ENCODE assay signal across 9 mouse cellular contexts in genomic region chr6:121412558-121413297, GRCm38 (mm10).
DNase-seq lines count a peak whose midpoint lies in the region; ATAC-seq and TF ChIP-seq lines count a peak whose summit lies in the region.
"Had no signal": no experiment of that assay in that cellular context is flagged by ENCODE, and none has a peak within 500 bp of the region (broad histone marks: within the 10 kb centered on the region; RNA-seq: fewer than 3 reads in every experiment).

No protein-coding gene starts in this region.

- 1% methylated on average over 42 of the region's 46 CpGs for WGBS in embryonic facial prominence, embryonic 11.5 days
- WGBS in hindbrain, embryonic 12.5 days, result 2% methylated on average over 46 of the region's 46 CpGs
- 1% methylated on average over 44 of the region's 46 CpGs for WGBS in neural tube, embryonic 11.5 days

- peaks cover 29% of the 10 kb centered on the region for H3K27me3 ChIP-seq in embryonic facial prominence, embryonic 11.5 days (ENCODE audit: control insufficient read depth, insufficient read depth, low read length)
- H3K27me3 ChIP-seq in hindbrain, embryonic 12.5 days, result peaks cover 51% of the 10 kb centered on the region
- peaks cover 33% of the 10 kb centered on the region for H3K27me3 ChIP-seq in neural tube, embryonic 11.5 days (ENCODE audit: control insufficient read depth, insufficient read depth, low read length)

- ATAC-seq in embryonic facial prominence, embryonic 11.5 days (replicated peaks; ENCODE audit: insufficient number of reproducible peaks, low FRiP score, low TSS enrichment, low read depth), result 0 out of 2 replicates have a peak, but pooled peaks have one; percentile 39
- ATAC-seq in hindbrain, embryonic 12.5 days (ENCODE audit: low FRiP score), result peak; percentile 49
- 0 out of 2 replicates have a peak, but pooled peaks have one; percentile 55 for ATAC-seq in neural tube, embryonic 11.5 days (ENCODE audit: insufficient read depth, low FRiP score, low TSS enrichment)
- ATAC-seq in monocyte, adult 5-6 weeks (replicated peaks; ENCODE audit: insufficient number of reproducible peaks, low FRiP score, low TSS enrichment, poor library complexity, severe bottlenecking), result no peak

- no peak overlapping the region for H3K4me3 ChIP-seq in layer of hippocampus, adult 2 months
- peak overlapping the region; percentile 22 for H3K4me3 ChIP-seq in embryonic facial prominence, embryonic 11.5 days (ENCODE audit: low read depth, low read length)
- H3K4me3 ChIP-seq in hindbrain, embryonic 12.5 days, result peak overlapping the region; percentile 25
- H3K4me3 ChIP-seq in neural tube, embryonic 11.5 days (ENCODE audit: low read depth, low read length), result peak overlapping the region; percentile 10; the same call in 1 of the 2 replicates

- no peaks in the 10 kb centered on the region for H3K4me1 ChIP-seq in embryonic facial prominence, embryonic 11.5 days (ENCODE audit: control insufficient read depth, insufficient read depth, low read length)
- peaks cover 12% of the 10 kb centered on the region for H3K4me1 ChIP-seq in hindbrain, embryonic 12.5 days
- H3K4me1 ChIP-seq in neural tube, embryonic 11.5 days (ENCODE audit: control insufficient read depth, insufficient read depth, low read length), result peaks cover 6% of the 10 kb centered on the region; the same call in 1 of the 2 replicates

- TF ChIP-seq CTCF in layer of hippocampus, adult 2 months (conservative IDR thresholded peaks at IDR 0.05), result no peak

- peak overlapping the region; percentile 47 for H3K4me2 ChIP-seq in embryonic facial prominence, embryonic 11.5 days (ENCODE audit: low read depth, low read length)
- peak overlapping the region; percentile 48 for H3K4me2 ChIP-seq in hindbrain, embryonic 12.5 days (replicated peaks)
- H3K4me2 ChIP-seq in neural tube, embryonic 11.5 days (ENCODE audit: low read depth), result peak overlapping the region; percentile 42

- no peak overlapping the region for H3K9ac ChIP-seq in embryonic facial prominence, embryonic 11.5 days (replicated peaks; ENCODE audit: low read length)
- H3K9ac ChIP-seq in hindbrain, embryonic 12.5 days, result peak overlapping the region; percentile 46
- no peak overlapping the region; the same call in 1 of the 2 replicates for H3K9ac ChIP-seq in neural tube, embryonic 11.5 days (ENCODE audit: low read length)

- H3K36me3 ChIP-seq in embryonic facial prominence, embryonic 11.5 days (replicated peaks; ENCODE audit: control insufficient read depth, insufficient read depth, low read depth, low read length), result no peaks in the 10 kb centered on the region
- no peaks in the 10 kb centered on the region for H3K36me3 ChIP-seq in hindbrain, embryonic 12.5 days
- H3K36me3 ChIP-seq in neural tube, embryonic 11.5 days (ENCODE audit: control insufficient read depth, insufficient read depth, low read length), result no peaks in the 10 kb centered on the region

- no peak for DNase-seq in layer of hippocampus, adult 2 months (ENCODE audit: low spot score in 2 of 2)
- DNase-seq in layer of hippocampus, adult 18-20 months (ENCODE audit: low spot score in 2 of 2), result no peak
- DNase-seq in embryonic facial prominence, embryonic 11.5 days (ENCODE audit: low spot score), result peak; percentile 27
- peak; percentile 40 for DNase-seq in neural tube, embryonic 11.5 days (ENCODE audit: low spot score)
- no peak for DNase-seq in cerebellum, adult 8-10 months
- no peak for DNase-seq in ovary, postnatal 36 days (ENCODE audit: low spot score)
- DNase-seq: left cerebral cortex, postnatal 4 days had no signal

- no peaks in the 10 kb centered on the region for H3K9me3 ChIP-seq in embryonic facial prominence, embryonic 11.5 days (replicated peaks; ENCODE audit: control insufficient read depth, low read length)
- no peaks in the 10 kb centered on the region for H3K9me3 ChIP-seq in hindbrain, embryonic 12.5 days (replicated peaks)
- H3K9me3 ChIP-seq in neural tube, embryonic 11.5 days (ENCODE audit: control insufficient read depth, low read length), result no peaks in the 10 kb centered on the region

- H3K27ac ChIP-seq in layer of hippocampus, adult 2 months, result 0 out of 2 replicates have a peak overlapping the region, but pooled peaks have one; percentile 18
- no peak overlapping the region for H3K27ac ChIP-seq in embryonic facial prominence, embryonic 11.5 days (replicated peaks; ENCODE audit: low read depth, low read length)
- no peak overlapping the region for H3K27ac ChIP-seq in hindbrain, embryonic 12.5 days
- H3K27ac ChIP-seq in neural tube, embryonic 11.5 days (ENCODE audit: low read depth, low read length), result no peak overlapping the region

Comparison
In these comparisons a context has a peak if more than half of its experiments do, and no peak if none do; other contexts are left out.
1. DNase-seq: peak in embryonic facial prominence, embryonic 11.5 days (single experiment) and neural tube, embryonic 11.5 days (single experiment); none in layer of hippocampus, adult 2 months (0 of 2), layer of hippocampus, adult 18-20 months (0 of 2), cerebellum, adult 8-10 months (single experiment) and ovary, postnatal 36 days (single experiment).
2. Peak in every context shown above with its lines, with median percentiles within 50 percentile points of each other: H3K4me2 ChIP-seq.